Mouse (Mus musculus): Measurements from ENCODE around the gene Rhod.
"Not testable (repeated sequence)": the region's sequence is repeated elsewhere in the genome, so short reads cannot be mapped to it uniquely, and the experiment has no call there.

Rhod gene

GRCm38 (mm10) chr19:4439161-4439801 lies at the start of gene Rhod:
Rhod (minus strand) TSS chr19:4439432.
- no peak for DNase-seq

- DNase-seq = no peak
Measured at GRCm38 (mm10) chr19:4487877-4488276, 48.6 kb upstream of the Rhod start.

GRCm38 (mm10) chr19:4485006-4485405 lies 45.8 kb upstream of the Rhod start:
- DNase-seq = no peak

- DNase-seq = no peak
Measured at GRCm38 (mm10) chr19:4482111-4482859, 43.1 kb upstream of the Rhod start.

GRCm38 (mm10) chr19:4481326-4481725 lies 42.1 kb upstream of the Rhod start:
- peak; percentile 51 for DNase-seq

- no peak for DNase-seq
Measured at GRCm38 (mm10) chr19:4480041-4480440, 40.8 kb upstream of the Rhod start.

- no peak for DNase-seq
Measured at GRCm38 (mm10) chr19:4478190-4478516, 38.9 kb upstream of the Rhod start.

- DNase-seq = no peak
Measured at GRCm38 (mm10) chr19:4477345-4478189, 38.3 kb upstream of the Rhod start, which contains the start of gene Syt12. Syt12 (minus strand) TSS chr19:4477447.

- peak; percentile 73 for DNase-seq
Measured at GRCm38 (mm10) chr19:4476601-4477257, 37.5 kb upstream of the Rhod start.

- no peak for DNase-seq
Measured at GRCm38 (mm10) chr19:4475224-4475925, 36.1 kb upstream of the Rhod start.

- DNase-seq = no peak
Measured at GRCm38 (mm10) chr19:4474739-4475138, 35.5 kb upstream of the Rhod start.

GRCm38 (mm10) chr19:4473549-4473948 lies 34.3 kb upstream of the Rhod start:
- no peak for DNase-seq

- DNase-seq = no peak
Measured at GRCm38 (mm10) chr19:4468363-4468762, 29.1 kb upstream of the Rhod start.

- DNase-seq = no peak
Measured at GRCm38 (mm10) chr19:4464666-4465065, 25.4 kb upstream of the Rhod start.

- no peak for DNase-seq
Measured at GRCm38 (mm10) chr19:4461981-4462380, 22.7 kb upstream of the Rhod start.

GRCm38 (mm10) chr19:4456227-4456626 lies 17.0 kb upstream of the Rhod start:
- DNase-seq = no peak

GRCm38 (mm10) chr19:4455071-4455800 lies 16.0 kb upstream of the Rhod start:
- no peak for DNase-seq

- not testable (repeated sequence) for DNase-seq
Measured at GRCm38 (mm10) chr19:4454040-4454439, 14.8 kb upstream of the Rhod start.

- DNase-seq = no peak
Measured at GRCm38 (mm10) chr19:4452525-4452924, 13.3 kb upstream of the Rhod start.

GRCm38 (mm10) chr19:4451965-4452364 lies 12.7 kb upstream of the Rhod start:
- DNase-seq = no peak

GRCm38 (mm10) chr19:4451098-4451497 lies 11.9 kb upstream of the Rhod start:
- DNase-seq = no peak

- DNase-seq = no peak
Measured at GRCm38 (mm10) chr19:4450666-4451065, 11.4 kb upstream of the Rhod start.
